Mouse (Mus musculus): Measurements from ENCODE around the gene Tmem52. TPM values are rescaled to one million over a fixed set of nuclear protein-coding genes. Genes with fewer than 3 reads are reported as not detected.

Tmem52 gene
- total and polyA plus RNA-seq, 3 experiments, result 0.16 TPM; not detected in 2

DNA sequence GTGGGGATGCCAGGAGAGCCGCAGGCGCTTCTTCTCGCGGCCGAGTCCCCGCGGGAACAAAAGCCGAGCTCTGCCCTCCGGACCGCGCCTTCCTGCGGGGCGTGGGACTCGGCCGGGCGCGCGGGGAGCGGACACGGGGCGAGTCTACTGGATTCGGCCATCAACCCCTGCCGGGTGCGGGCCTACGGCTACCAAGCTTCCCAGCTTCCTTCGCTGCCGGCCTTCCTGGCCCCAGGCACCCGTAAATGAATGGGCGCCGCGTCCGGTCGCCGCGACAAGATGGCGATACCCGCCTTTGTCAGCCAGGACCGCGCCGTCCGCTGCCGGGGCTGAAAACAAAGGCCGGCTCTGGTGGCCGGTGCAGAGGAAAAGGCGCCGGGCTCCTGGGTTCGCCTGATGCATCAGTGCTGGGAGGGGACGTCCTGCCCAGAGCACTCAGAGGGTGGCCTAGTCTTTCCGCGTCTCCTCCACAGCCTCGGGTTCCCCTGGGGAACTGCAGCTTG is 23.3 kb downstream of the Tmem52 start:
- TF ChIP-seq TAL1 (conservative IDR thresholded peaks at IDR 0.05; ENCODE audit: low read depth, low read length) (no peak), CTCF (IDR thresholded peaks at IDR 0.05; ENCODE audit: low read depth, low read length) (no peak), POLR2AphosphoS5 (IDR thresholded peaks at IDR 0.05; ENCODE audit: insufficient replicate concordance, low read depth, low read length) (no peak), GATA2 (IDR thresholded peaks at IDR 0.05; ENCODE audit: borderline replicate concordance, low read depth, low read length) (no peak), GATA1 (IDR thresholded peaks at IDR 0.05; ENCODE audit: borderline replicate concordance, low read length) (no peak)
- no peak for ATAC-seq (ENCODE audit: extremely low read depth, insufficient number of reproducible peaks, low FRiP score, poor library complexity, severe bottlenecking)

DNA sequence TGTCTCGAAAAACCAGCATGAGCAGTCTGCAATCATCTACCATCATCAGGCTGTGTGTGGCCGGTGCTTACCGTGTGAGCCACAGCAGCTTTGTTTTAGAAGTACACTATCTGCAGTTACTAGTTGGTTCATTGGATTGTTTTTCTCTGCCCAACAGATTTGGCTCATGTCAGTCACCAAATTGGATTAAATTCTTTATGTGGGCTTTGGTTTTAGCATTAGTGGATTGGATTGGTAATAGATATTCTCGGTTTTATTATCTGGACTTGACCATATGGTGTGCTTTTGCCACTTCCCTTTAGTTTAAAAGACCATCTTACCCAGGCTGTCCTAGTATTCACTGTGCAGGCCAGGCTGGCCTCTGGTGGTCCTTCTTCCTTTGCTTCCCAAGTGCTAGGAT is 26.0 kb downstream of the Tmem52 start:
- H3K4me3 ChIP-seq (ENCODE audit: low read depth, low read length), result no peak overlapping the region; the same call in 1 of the 2 replicates
- ATAC-seq (ENCODE audit: extremely low read depth, insufficient number of reproducible peaks, low FRiP score, poor library complexity, severe bottlenecking) (no peak), DNase-seq (ENCODE audit: low spot score) (no peak)
- no peak for TF ChIP-seq CTCF (IDR thresholded peaks at IDR 0.05; ENCODE audit: low read depth, low read length)
- no peak for TF ChIP-seq GATA1 (IDR thresholded peaks at IDR 0.05; ENCODE audit: borderline replicate concordance, low read length)
- no peak for TF ChIP-seq GATA2 (IDR thresholded peaks at IDR 0.05; ENCODE audit: borderline replicate concordance, low read depth, low read length)
- no peak for TF ChIP-seq POLR2AphosphoS5 (IDR thresholded peaks at IDR 0.05; ENCODE audit: insufficient replicate concordance, low read depth, low read length)
- TF ChIP-seq TAL1 (conservative IDR thresholded peaks at IDR 0.05; ENCODE audit: low read depth, low read length), result no peak
- no peaks in the 10 kb centered on the region for H3K9me3 ChIP-seq (replicated peaks)
- H3K4me1 ChIP-seq (ENCODE audit: insufficient read depth, low read depth, low read length), result peaks cover 44% of the 10 kb centered on the region
- H3K36me3 ChIP-seq (replicated peaks), result peaks cover 19% of the 10 kb centered on the region
- no peaks in the 10 kb centered on the region for H3K27me3 ChIP-seq (ENCODE audit: insufficient read depth, low read length)

More for the DNA sequence above, 23.3 kb downstream of the Tmem52 start:
- no peaks in the 10 kb centered on the region for H3K9me3 ChIP-seq (replicated peaks)
- H3K36me3 ChIP-seq (replicated peaks), result peaks cover 15% of the 10 kb centered on the region
- H3K27me3 ChIP-seq (ENCODE audit: insufficient read depth, low read length), result no peaks in the 10 kb centered on the region
- peak; percentile 57 for DNase-seq (ENCODE audit: low spot score)
- peaks cover 60% of the 10 kb centered on the region for H3K4me1 ChIP-seq (ENCODE audit: insufficient read depth, low read depth, low read length)
- H3K4me3 ChIP-seq (ENCODE audit: low read depth, low read length), result peak overlapping the region; percentile 93

DNA sequence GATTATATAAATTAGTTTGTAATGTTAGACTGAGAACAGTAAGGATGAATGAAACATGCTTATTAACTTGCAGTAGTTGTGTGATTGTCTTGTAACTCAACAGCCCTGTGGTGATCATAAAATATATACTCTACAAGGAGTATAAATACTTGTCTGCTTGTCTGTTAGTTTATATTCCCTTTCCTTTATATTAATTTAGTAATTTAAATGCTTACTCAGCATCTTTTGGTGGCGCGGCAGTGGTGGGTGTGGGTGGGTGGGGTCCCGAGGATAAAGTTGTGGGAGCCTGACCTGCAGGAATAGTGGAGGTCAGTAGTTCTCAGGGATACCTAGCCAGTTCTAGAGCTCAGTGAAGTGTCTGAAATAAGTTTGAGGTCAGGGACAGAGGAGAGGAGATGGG is 29.0 kb downstream of the Tmem52 start:
- DNase-seq (ENCODE audit: low spot score) (no peak), ATAC-seq (ENCODE audit: extremely low read depth, insufficient number of reproducible peaks, low FRiP score, poor library complexity, severe bottlenecking) (no peak)
- Histone ChIP-seq H3K36me3 (replicated peaks) (peaks cover 19% of the 10 kb centered on the region), H3K4me3 (ENCODE audit: low read depth, low read length) (no peak overlapping the region), H3K27me3 (ENCODE audit: insufficient read depth, low read length) (no peaks in the 10 kb centered on the region), H3K4me1 (ENCODE audit: insufficient read depth, low read depth, low read length) (peaks cover 45% of the 10 kb centered on the region), H3K9me3 (replicated peaks) (no peaks in the 10 kb centered on the region)
- TF ChIP-seq GATA1 (IDR thresholded peaks at IDR 0.05; ENCODE audit: borderline replicate concordance, low read length), result no peak
- no peak for TF ChIP-seq CTCF (IDR thresholded peaks at IDR 0.05; ENCODE audit: low read depth, low read length)
- TF ChIP-seq GATA2 (IDR thresholded peaks at IDR 0.05; ENCODE audit: borderline replicate concordance, low read depth, low read length), result no peak
- TF ChIP-seq POLR2AphosphoS5 (IDR thresholded peaks at IDR 0.05; ENCODE audit: insufficient replicate concordance, low read depth, low read length), result no peak
- TF ChIP-seq TAL1 (conservative IDR thresholded peaks at IDR 0.05; ENCODE audit: low read depth, low read length), result no peak

DNA sequence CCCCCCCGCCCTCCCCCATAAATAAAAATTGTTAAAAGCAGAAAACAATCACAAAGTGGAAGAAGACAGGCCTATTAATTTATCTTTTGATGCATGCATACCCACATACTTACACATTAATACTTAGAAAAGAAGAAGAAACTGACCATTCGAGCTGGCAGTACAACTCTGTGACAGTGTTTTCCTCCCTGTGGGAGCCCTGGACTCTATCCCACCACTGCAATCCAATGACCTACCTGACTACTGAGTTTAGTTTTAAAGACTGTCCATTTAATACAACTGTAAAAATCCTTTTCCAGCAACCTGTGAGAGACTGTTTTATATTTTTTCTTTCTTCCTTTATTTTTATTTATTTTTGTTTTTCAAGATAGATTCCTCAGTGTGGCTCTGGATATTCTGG is 32.2 kb downstream of the Tmem52 start:
- TF ChIP-seq CTCF (IDR thresholded peaks at IDR 0.05; ENCODE audit: low read depth, low read length) (no peak), GATA1 (IDR thresholded peaks at IDR 0.05; ENCODE audit: borderline replicate concordance, low read length) (no peak), POLR2AphosphoS5 (IDR thresholded peaks at IDR 0.05; ENCODE audit: insufficient replicate concordance, low read depth, low read length) (no peak), GATA2 (IDR thresholded peaks at IDR 0.05; ENCODE audit: borderline replicate concordance, low read depth, low read length) (no peak), TAL1 (conservative IDR thresholded peaks at IDR 0.05; ENCODE audit: low read depth, low read length) (no peak)
- DNase-seq (ENCODE audit: low spot score) (no peak), ATAC-seq (ENCODE audit: extremely low read depth, insufficient number of reproducible peaks, low FRiP score, poor library complexity, severe bottlenecking) (no peak)
- no peaks in the 10 kb centered on the region for H3K9me3 ChIP-seq (replicated peaks)
- no peak overlapping the region for H3K4me3 ChIP-seq (ENCODE audit: low read depth, low read length)
- peaks cover 57% of the 10 kb centered on the region for H3K4me1 ChIP-seq (ENCODE audit: insufficient read depth, low read depth, low read length)
- H3K27me3 ChIP-seq (ENCODE audit: insufficient read depth, low read length), result no peaks in the 10 kb centered on the region
- peaks cover 19% of the 10 kb centered on the region for H3K36me3 ChIP-seq (replicated peaks)

DNA sequence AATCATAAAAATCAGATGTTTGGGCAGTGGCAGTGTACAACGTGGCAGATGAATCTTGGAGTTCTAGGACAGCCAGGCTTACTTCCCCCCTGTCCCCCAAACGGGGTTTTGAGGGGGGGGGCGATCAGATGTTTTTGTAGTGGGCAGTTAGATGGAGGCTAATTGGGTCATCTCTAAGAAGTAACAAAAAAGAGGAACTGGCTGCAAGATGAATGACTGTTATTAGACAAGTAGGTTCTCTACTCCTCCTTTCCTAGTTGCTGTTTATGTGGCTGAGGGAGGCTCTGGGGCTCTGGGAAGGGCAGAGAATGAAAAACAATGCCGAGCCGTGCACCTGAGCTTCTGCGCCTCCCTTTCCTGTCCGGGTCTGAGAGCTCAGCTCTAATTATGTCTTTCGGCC is 36.2 kb downstream of the Tmem52 start:
- H3K4me3 ChIP-seq (ENCODE audit: low read depth, low read length), result peak overlapping the region; percentile 17; the same call in 1 of the 2 replicates
- H3K4me1 ChIP-seq (ENCODE audit: insufficient read depth, low read depth, low read length), result peaks cover 53% of the 10 kb centered on the region
- no peaks in the 10 kb centered on the region for H3K27me3 ChIP-seq (ENCODE audit: insufficient read depth, low read length)
- peaks cover 22% of the 10 kb centered on the region for H3K36me3 ChIP-seq (replicated peaks)
- TF ChIP-seq CTCF (IDR thresholded peaks at IDR 0.05; ENCODE audit: low read depth, low read length), result no peak
- DNase-seq (ENCODE audit: low spot score) (peak; percentile 51), ATAC-seq (ENCODE audit: extremely low read depth, insufficient number of reproducible peaks, low FRiP score, poor library complexity, severe bottlenecking) (peak; percentile 78)
- no peaks in the 10 kb centered on the region for H3K9me3 ChIP-seq (replicated peaks)

DNA sequence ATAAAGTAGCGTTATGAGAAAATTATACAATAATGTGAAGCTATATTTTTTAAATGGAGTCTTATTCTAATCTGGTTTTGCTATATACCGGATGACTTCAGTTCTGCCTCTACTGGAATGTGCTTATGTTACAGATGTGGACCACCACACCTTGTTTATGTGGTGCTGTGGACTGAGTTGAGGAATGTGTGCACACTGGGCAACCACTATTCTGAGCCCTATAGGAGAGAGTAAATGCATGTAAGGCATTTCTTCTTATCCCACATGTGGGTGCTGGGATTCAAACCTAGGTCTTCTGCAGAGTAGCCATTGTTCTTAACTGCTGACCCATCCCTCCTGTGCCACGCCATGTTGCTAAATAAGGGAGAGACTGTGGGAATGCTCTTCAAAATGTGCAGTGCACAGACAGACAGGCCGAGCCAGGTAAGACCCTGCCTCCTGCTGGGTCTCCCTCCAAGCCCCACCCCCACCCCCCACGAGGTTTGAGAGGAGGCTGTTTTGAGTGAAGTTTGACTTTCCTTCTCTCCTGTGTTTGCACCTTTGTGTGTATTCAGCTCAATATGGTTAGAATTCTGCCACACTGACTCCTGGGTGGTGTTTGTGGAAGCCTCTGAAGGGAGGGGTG is 36.9 kb downstream of the Tmem52 start:
- Histone ChIP-seq H3K4me1 (ENCODE audit: insufficient read depth, low read depth, low read length) (peaks cover 53% of the 10 kb centered on the region), H3K4me3 (ENCODE audit: low read depth, low read length) (no peak overlapping the region; the same call in 1 of the 2 replicates), H3K27me3 (ENCODE audit: insufficient read depth, low read length) (no peaks in the 10 kb centered on the region), H3K9me3 (replicated peaks) (no peaks in the 10 kb centered on the region), H3K36me3 (replicated peaks) (peaks cover 25% of the 10 kb centered on the region)
- DNase-seq (ENCODE audit: low spot score), result no peak
- no peak for ATAC-seq (ENCODE audit: extremely low read depth, insufficient number of reproducible peaks, low FRiP score, poor library complexity, severe bottlenecking)
- no peak for TF ChIP-seq GATA2 (IDR thresholded peaks at IDR 0.05; ENCODE audit: borderline replicate concordance, low read depth, low read length)

Data from G1E (cell line).